Mouse (Mus musculus): ENCODE data around the gene Slamf8. TPM values are rescaled to one million over a fixed set of nuclear protein-coding genes. Genes with fewer than 3 reads are reported as not detected.

Gene Slamf8
- polyA plus RNA-seq, 1 experiment from 2014 or later: not detected

- no peak overlapping the region for H3K4me3 ChIP-seq (ENCODE audit: low read depth, low read length)
- H3K27me3 ChIP-seq (ENCODE audit: insufficient read depth, low read length): no peaks in the 10 kb centered on the region
- H3K4me2 ChIP-seq: no peak overlapping the region
- TF ChIP-seq CTCF (IDR thresholded peaks at IDR 0.05; ENCODE audit: low read depth): no peak
- WGBS: 50% methylated on average over 6 of the region's 6 CpGs
- no peak overlapping the region for H3K27ac ChIP-seq (ENCODE audit: low read depth)
- H3K4me1 ChIP-seq (ENCODE audit: insufficient read depth): no peaks in the 10 kb centered on the region
- ATAC-seq (ENCODE audit: insufficient read depth) (no peak), DNase-seq (no peak)
- H3K36me3 ChIP-seq (ENCODE audit: insufficient read depth): no peaks in the 10 kb centered on the region
- H3K9me3 ChIP-seq (ENCODE audit: low read depth, low read length): no peaks in the 10 kb centered on the region
- no peak overlapping the region for H3K9ac ChIP-seq
These were observed 50.5 kb downstream of the Slamf8 start for GRCm38 (mm10) chr1:172539827-172540226.

GRCm38 (mm10) chr1:172535116-172535515 lies 55.3 kb downstream of the Slamf8 start:
- no peak for TF ChIP-seq CTCF (IDR thresholded peaks at IDR 0.05; ENCODE audit: low read depth)
- no peaks in the 10 kb centered on the region for H3K9me3 ChIP-seq (ENCODE audit: low read depth, low read length)
- no peak overlapping the region for H3K9ac ChIP-seq
- no peak overlapping the region for H3K4me3 ChIP-seq (ENCODE audit: low read depth, low read length)
- no peaks in the 10 kb centered on the region for H3K27me3 ChIP-seq (ENCODE audit: insufficient read depth, low read length)
- H3K27ac ChIP-seq (ENCODE audit: low read depth): no peak overlapping the region
- ATAC-seq (ENCODE audit: insufficient read depth) (no peak), DNase-seq (no peak)
- no peak overlapping the region for H3K4me2 ChIP-seq
- peaks cover 12% of the 10 kb centered on the region for H3K4me1 ChIP-seq (ENCODE audit: insufficient read depth)
- 75% methylated on average over 16 of the region's 16 CpGs for WGBS
- H3K36me3 ChIP-seq (ENCODE audit: insufficient read depth): no peaks in the 10 kb centered on the region

- peak overlapping the region; percentile 19; the same call in 1 of the 2 replicates for H3K4me3 ChIP-seq (ENCODE audit: low read depth, low read length)
- H3K4me1 ChIP-seq (ENCODE audit: insufficient read depth): peaks cover 12% of the 10 kb centered on the region
- H3K9ac ChIP-seq: 0 out of 2 replicates have a peak overlapping the region, but pooled peaks have one; percentile 10
- WGBS: 3% methylated on average over 12 of the region's 13 CpGs
- ATAC-seq (ENCODE audit: insufficient read depth) (peak; percentile 82), DNase-seq (peak; percentile 77)
- peak overlapping the region; percentile 33; the same call in 1 of the 2 replicates for H3K27ac ChIP-seq (ENCODE audit: low read depth)
- H3K4me2 ChIP-seq: peak overlapping the region; percentile 59
- H3K27me3 ChIP-seq (ENCODE audit: insufficient read depth, low read length): no peaks in the 10 kb centered on the region
- no peaks in the 10 kb centered on the region for H3K36me3 ChIP-seq (ENCODE audit: insufficient read depth)
- no peak for TF ChIP-seq CTCF (IDR thresholded peaks at IDR 0.05; ENCODE audit: low read depth)
- no peaks in the 10 kb centered on the region for H3K9me3 ChIP-seq (ENCODE audit: low read depth, low read length)
These were observed 57.8 kb downstream of the Slamf8 start for GRCm38 (mm10) chr1:172532551-172532950.

Other genes with a start within 250 kb of the Slamf8 start
- gene Kcnj10, start 249.4 kb downstream of the Slamf8 start, polyA plus RNA-seq (2014; fragmentation: Nextera tagmentation; extraction: Ambion mirVana): 0.18 and 0.24 TPM in 2 replicates
- 9.0 and 9.9 TPM in 2 replicates for gene Pigm, start 214.0 kb downstream of the Slamf8 start, polyA plus RNA-seq (2014; fragmentation: Nextera tagmentation; extraction: Ambion mirVana)
- gene Slamf9, start 115.2 kb downstream of the Slamf8 start, polyA plus RNA-seq (2014; fragmentation: Nextera tagmentation; extraction: Ambion mirVana): 0.32 and 1.0 TPM in 2 replicates
- gene Igsf9, start 108.8 kb downstream of the Slamf8 start, polyA plus RNA-seq (2014; fragmentation: Nextera tagmentation; extraction: Ambion mirVana): 23.5 and 26.0 TPM in 2 replicates
- gene Tagln2, start 90.5 kb downstream of the Slamf8 start, polyA plus RNA-seq (2014; fragmentation: Nextera tagmentation; extraction: Ambion mirVana): 395 and 407 TPM in 2 replicates
- gene Cfap45, start 69.8 kb downstream of the Slamf8 start, polyA plus RNA-seq (2014; fragmentation: Nextera tagmentation; extraction: Ambion mirVana): 4.2 and 5.1 TPM in 2 replicates
- 0.24 TPM in 1 of 2 replicates, not detected in the other for gene Vsig8, start 34.6 kb downstream of the Slamf8 start, polyA plus RNA-seq (2014; fragmentation: Nextera tagmentation; extraction: Ambion mirVana)
- not detected in 2 replicates for gene Fcrl6, start 12.0 kb upstream of the Slamf8 start, polyA plus RNA-seq (2014; fragmentation: Nextera tagmentation; extraction: Ambion mirVana)
- 10.2 and 10.7 TPM in 2 replicates for gene Dusp23, start 42.4 kb upstream of the Slamf8 start, polyA plus RNA-seq (2014; fragmentation: Nextera tagmentation; extraction: Ambion mirVana)
- gene Crp, start 107.5 kb upstream of the Slamf8 start, polyA plus RNA-seq (2014; fragmentation: Nextera tagmentation; extraction: Ambion mirVana): not detected in 2 replicates

Data from lung, embryonic 14.5 days (tissue).